Mouse (Mus musculus): ENCODE data around the gene B230118H07Rik.

The B230118H07Rik gene

DNA sequence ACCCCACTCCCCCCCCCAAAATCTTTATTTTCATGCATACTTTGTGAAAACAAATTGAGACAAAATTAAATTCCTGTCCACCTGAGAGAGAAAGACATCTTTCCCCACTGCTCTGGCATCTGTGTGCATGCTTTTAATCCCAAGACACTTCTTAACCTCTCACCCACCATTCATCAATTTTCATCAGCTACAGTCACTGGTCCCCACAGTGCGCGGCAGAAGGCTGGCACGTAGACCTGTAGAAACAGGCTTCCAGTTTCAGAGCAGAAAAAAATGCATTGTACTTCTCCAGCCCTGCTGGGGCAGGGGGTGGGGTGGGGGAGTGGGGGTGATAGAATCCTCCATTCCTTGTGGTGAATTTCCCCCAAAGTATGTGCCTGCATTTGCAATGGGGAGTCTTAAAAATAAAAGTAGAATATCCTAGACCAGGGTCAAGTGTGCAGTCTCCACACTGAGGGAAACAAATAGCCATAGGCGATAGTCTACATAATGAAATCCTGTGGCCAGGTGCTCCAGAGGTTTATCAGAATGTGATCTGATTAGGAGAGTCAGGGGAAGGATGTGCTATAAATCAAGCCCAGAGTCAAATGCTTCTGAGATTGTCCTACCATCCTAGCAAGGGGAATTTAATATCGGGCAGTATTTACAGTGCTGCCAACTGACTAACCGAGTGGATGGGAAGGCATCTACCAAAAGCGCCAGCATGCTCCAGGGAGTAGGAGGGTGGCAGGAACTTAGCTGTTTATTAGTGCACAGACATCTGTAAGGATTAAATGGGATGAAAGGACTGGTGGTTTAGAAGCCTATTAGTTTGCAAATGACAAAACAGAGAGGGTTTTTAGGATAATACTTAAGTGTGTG, 10.1 kb downstream of the B230118H07Rik start:
- no peak for DNase-seq (ENCODE audit: low read depth)

GRCm38 (mm10) chr2:101628297-101629236, 20.8 kb downstream of the B230118H07Rik start:
- DNase-seq (ENCODE audit: low read depth) = peak; percentile 78

GRCm38 (mm10) chr2:101627227-101627626, 22.1 kb downstream of the B230118H07Rik start:
- no peak for DNase-seq (ENCODE audit: low read depth)

GRCm38 (mm10) chr2:101624526-101624925, 24.8 kb downstream of the B230118H07Rik start, which contains the start of gene Rag2:
Gene Rag2 (plus strand): TSS chr2:101624718.
- DNase-seq (ENCODE audit: low read depth) = no peak

- no peak for DNase-seq (ENCODE audit: low read depth)
These were observed 25.3 kb downstream of the B230118H07Rik start for GRCm38 (mm10) chr2:101624011-101624410.

DNA sequence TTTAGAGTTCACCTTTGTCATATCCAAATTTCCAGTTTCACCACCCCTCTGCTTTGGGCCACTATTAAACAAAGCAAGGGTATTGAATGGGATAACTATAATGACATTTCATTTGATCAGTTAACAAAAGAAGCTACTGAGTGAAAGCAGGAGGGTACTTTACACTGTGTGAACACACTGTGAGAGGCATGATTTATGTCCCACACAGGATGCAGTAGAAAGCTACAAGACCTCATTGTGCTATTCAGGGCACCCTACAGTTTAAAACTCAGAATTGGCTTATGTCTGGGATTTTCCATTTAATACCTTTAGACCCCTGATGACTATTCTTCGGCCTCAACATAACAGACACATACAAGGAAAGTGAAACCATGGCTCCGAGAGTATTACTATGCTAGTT, 26.3 kb downstream of the B230118H07Rik start:
- DNase-seq (ENCODE audit: low read depth) = no peak

DNA sequence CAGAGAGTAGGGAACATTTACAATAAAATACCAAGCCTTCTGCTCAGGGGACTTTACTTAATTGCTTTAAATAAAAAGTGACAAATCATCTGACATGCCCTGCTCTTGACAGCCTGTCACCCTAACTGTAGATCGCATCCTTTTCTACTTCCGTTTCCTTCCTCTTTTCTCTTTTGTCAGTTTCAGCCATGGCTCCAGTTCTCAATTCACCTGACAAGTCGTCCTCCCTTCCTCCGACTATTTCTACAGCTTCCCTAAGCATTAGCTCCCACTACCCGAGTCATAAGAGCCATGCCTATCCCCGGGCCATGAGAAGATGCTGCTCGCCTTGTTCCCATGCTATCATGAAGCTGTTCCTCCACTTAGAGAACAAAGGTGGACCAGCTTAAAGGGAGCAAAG, 27.7 kb downstream of the B230118H07Rik start:
- no peak for DNase-seq (ENCODE audit: low read depth)

- DNase-seq (ENCODE audit: low read depth) = no peak
These were observed 28.4 kb downstream of the B230118H07Rik start for GRCm38 (mm10) chr2:101620899-101621298.

GRCm38 (mm10) chr2:101618373-101618772, 31.0 kb downstream of the B230118H07Rik start:
- DNase-seq (ENCODE audit: low read depth) = no peak

DNA sequence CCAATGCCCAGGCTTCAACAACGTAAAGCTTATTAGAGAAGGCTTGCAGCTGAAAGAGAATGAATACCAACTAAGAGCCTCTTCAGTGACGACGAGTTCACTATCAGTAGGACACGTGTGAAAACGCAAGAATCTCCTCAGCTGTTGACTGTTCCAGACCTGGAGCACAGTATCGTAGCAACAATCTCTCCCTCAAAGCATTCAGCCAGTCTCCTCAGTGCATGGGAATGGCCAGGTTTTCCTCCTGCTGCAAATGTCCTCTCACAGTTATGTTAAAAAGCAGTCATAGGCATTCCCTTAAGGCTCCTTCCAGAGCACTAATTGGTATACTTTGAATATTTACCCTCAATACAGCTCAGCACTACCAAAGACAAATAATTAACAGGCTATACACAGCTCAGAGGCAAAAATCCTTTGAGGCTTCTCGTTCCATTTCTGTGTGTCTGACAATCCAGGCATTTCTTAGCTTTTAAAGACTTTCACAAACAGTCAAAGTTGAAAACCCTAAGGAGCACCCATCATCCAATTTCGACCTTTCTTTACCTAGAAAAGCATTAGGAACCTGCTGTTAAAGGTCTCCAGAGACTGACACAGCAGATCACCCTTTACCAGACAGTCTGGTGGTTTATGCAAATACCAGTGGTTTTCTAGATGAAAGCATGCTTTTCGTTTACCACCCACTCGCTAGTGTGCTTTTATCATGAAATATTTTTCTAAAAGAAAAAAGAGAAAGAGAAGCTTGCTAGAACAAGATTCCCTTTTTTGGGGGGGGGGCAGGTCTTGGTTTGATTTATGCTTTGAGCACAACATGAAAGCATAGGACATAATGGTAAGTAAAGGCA, 33.6 kb downstream of the B230118H07Rik start:
- DNase-seq (ENCODE audit: low read depth) = peak; percentile 28

DNA sequence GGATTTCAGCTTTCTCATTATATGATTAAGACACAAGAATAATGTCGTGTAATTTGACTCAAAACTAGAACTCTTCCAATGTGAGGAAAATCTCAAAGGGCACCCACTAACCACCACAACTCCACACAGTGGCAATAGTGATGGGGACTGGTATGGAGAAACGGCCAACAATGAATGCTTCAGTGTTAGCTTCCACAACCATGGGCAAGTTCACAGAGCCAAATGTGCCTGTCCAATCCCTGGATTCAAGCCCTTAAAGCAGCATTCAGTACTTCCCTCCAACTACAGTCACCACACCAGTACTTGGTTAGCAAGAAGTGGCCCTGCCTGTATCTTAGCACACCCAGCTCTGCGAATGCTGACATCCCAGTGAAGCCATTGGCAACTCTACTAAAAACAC, 38.5 kb downstream of the B230118H07Rik start:
- no peak for DNase-seq (ENCODE audit: low read depth)

- no peak for DNase-seq (ENCODE audit: low read depth)
These were observed 41.0 kb downstream of the B230118H07Rik start for GRCm38 (mm10) chr2:101608232-101608894.

GRCm38 (mm10) chr2:101603099-101603498, 46.2 kb downstream of the B230118H07Rik start:
- DNase-seq (ENCODE audit: low read depth) = no peak

- DNase-seq (ENCODE audit: low read depth) = no peak
These were observed 48.6 kb downstream of the B230118H07Rik start for GRCm38 (mm10) chr2:101600703-101601102.

- peak; percentile 8 for DNase-seq (ENCODE audit: low read depth)
These were observed 50.8 kb downstream of the B230118H07Rik start for GRCm38 (mm10) chr2:101598190-101599181.

GRCm38 (mm10) chr2:101597186-101597585, 52.1 kb downstream of the B230118H07Rik start:
- DNase-seq (ENCODE audit: low read depth) = peak; percentile 12

DNA sequence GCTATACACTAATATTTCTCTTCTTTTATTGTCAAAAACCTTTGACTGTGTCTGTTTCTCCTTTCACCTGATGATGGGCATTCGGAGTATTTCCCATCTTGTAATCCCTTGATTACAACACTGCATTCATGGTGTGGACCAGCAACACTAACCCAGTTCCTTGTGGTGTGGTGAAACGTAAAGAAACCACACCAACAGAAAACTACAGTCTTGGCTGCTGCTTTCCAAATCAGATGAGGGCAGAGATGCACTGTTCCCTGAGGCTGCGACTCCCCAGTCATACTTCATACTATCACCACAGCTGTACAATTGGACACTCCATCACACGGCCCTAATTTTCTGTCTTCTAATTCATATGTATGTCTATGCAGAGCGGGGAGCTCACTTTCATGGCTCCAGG, 54.7 kb downstream of the B230118H07Rik start:
- DNase-seq (ENCODE audit: low read depth) = no peak

DNA sequence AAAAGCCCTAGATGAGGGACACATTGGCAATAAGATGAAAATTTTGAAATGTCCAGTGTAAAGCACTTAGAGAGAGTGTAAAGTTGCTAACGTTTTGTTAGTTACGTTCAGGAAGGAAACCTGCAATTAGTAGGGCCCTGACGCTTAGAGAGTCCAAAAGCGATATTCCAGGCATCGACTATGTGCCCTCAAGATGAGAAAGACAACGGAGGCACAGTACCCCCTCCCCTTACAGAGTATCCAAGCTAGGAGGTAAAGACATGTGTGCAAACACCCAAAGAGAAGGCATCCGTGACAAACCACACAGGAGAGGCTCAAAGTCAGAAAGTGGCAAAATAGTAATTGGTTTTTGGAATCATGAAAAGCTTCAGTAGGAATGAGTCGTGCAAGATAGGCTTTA, 56.4 kb downstream of the B230118H07Rik start:
- no peak for DNase-seq (ENCODE audit: low read depth)

DNA sequence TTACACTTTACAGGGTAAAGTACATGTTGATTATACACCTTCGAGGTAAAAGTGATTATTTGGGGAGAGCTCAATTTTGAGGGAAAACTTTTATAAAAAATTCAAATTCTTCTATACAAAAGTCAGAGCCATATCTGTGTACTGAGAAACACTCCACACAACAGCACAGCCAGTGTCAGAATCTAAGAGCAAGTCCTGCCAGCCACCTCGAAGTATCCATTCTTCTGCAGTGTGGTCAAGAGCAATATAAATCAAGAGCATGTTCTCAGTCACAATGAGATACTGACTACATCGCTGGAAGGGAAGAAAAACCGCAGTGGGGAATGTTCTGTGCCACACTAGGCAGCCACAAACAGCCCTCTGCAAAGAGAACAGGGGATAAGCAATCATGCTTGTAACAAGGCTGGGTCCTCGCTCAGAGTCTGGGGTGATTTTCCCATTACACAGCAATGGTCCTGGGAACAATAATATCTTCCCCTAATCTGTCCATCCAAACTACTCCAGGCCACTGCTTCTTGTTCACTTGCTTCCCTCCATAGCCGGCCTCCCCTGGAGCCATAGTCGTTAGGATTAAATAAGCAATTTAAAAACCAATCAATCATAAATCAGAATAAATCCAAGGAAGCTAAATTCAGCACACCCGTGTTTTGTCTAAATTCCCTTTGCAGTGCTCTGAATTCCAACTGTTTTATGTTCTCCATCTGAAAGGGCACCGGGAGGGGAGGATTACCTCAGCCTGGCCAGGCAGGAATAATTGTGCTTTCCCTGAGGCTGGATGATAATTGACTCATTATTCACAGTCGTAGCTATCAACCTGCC, 57.1 kb downstream of the B230118H07Rik start:
- no peak for DNase-seq (ENCODE audit: low read depth)
